Mouse (Mus musculus) heart, embryonic 10.5 days (tissue): ENCODE results near the gene Stk11. TPM values are rescaled to one million over a fixed set of nuclear protein-coding genes. Genes with fewer than 3 reads are reported as not detected.

ENCODE experiments used
- DNase-seq: peaks from one replicate; pipeline ENCODE4 v3.0.0-alpha.2; 2017; ENCODE audit warnings: low spot score
- H3K27ac ChIP-seq: fragments of 300-500 bp; sonication (generic); 2 replicates; pipeline ENCODE4 v1.5.1; 2016; ENCODE audit warnings: mild to moderate bottlenecking
- H3K27me3 ChIP-seq: fragments of 300-500 bp; sonication (generic); 2 replicates; pipeline ENCODE4 v1.6.1; 2016; ENCODE audit warnings: mild to moderate bottlenecking; ENCODE audit not compliant: poor library complexity, insufficient read depth, severe bottlenecking
- H3K36me3 ChIP-seq: fragments of 300-500 bp; sonication (generic); 2 replicates; pipeline ENCODE4 v1.6.1; 2016; ENCODE audit warnings: mild to moderate bottlenecking, moderate library complexity
- H3K4me1 ChIP-seq: fragments of 300-500 bp; sonication (generic); 2 replicates; pipeline ENCODE4 v1.6.1; 2016; ENCODE audit warnings: mild to moderate bottlenecking
- H3K4me3 ChIP-seq: fragments of 300-500 bp; sonication (generic); 2 replicates; pipeline ENCODE4 v1.5.1; 2016; ENCODE audit warnings: mild to moderate bottlenecking, moderate library complexity
- H3K9me3 ChIP-seq: fragments of 300-500 bp; sonication (generic); 2 replicates; pipeline ENCODE4 v1.6.1; 2016; ENCODE audit warnings: mild to moderate bottlenecking, moderate library complexity
- WGBS: fragments of 180-500 bp; shearing (Covaris S2); methylation state at CpG from one replicate; pipeline ENCODE4 v1.1.7; 2016; 5-methylcytosine and 5-hydroxymethylcytosine counted together
- polyA plus RNA-seq: library from polyadenylated mRNA; unstranded; fragments of >200 nt; fragmentation: Nextera tagmentation; extraction: Ambion mirVana; gene quantifications from 2 replicates; pipeline ENCODE4 v1.2.1, GENCODE M21; 2016

Stk11 gene
- polyA plus RNA-seq, 1 experiment from 2014 or later: 17.8 TPM

DNA sequence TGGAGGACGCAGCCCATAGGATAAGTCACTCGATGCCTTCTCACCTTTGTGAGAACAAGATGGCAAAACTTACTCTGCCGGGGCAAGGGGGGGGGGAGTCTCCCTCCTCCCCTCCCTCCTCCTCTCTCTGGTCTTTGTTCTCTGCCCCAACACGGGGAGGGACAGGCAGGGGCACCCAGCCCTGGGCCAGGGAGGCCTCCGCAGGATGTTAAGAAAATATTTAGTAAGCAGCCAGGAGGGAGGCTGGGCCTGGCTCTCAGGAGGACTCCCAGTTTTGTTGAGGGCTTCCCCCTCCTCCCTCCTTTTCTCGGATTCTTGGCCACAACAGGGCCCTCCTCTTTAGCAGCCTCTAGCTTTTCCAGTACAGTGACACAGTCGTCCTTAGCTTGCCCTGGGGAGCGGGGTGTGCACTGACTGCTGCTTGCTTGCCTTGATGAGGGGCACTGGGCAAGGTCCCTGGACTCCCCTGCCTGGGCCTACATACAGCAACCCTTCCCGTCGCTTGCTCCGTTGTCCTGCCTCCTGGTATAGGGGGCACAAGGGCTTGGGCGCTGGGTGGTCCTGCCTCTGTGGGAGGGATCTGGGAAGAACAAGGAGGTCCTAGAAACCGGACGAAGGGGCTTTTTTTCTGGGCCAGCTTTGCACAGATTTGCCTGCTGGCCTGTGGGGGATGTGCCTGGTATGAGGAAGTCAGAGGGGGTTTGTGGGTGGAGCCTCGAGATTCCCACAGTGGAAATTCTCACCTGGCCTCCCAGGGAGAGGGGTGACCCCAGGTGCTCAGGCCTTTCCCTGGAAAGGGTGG lies 36.7 kb downstream of the Stk11 start:
- Histone ChIP-seq H3K4me3 (peak overlapping the region; percentile 98), H3K9me3 (no peaks in the 10 kb centered on the region), H3K27me3 (no peaks in the 10 kb centered on the region), H3K4me1 (peaks cover 74% of the 10 kb centered on the region), H3K36me3 (peaks cover 78% of the 10 kb centered on the region), H3K27ac (peak overlapping the region; percentile 99)
- 14% methylated on average over 15 of the region's 15 CpGs for WGBS
- DNase-seq: peak; percentile 81

DNA sequence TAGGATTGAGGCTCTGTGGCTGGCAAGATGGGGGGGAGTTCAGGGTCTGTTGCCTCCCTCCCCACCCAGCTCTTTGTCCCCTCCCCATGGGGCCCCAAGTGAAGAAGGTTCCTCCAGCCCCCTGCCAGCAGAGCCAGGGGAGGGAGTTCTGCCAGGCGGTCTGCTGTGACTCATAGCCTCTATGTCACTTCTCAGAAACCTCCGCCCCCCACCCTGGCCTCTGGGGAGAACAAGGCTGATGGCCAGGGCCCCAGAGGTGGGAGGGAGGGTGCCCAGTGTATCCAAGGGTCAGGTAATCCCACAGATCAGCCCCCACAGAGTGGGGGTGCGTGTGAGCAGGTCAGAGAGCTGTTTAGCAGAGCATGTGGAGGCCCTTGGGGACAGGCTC lies 37.3 kb downstream of the Stk11 start:
- Histone ChIP-seq H3K4me1 (peaks cover 73% of the 10 kb centered on the region), H3K4me3 (peak overlapping the region; percentile 98), H3K36me3 (peaks cover 82% of the 10 kb centered on the region), H3K27me3 (no peaks in the 10 kb centered on the region), H3K9me3 (no peaks in the 10 kb centered on the region), H3K27ac (peak overlapping the region; percentile 99)
- DNase-seq: no peak
- WGBS: 44% methylated on average over 3 of the region's 3 CpGs

DNA sequence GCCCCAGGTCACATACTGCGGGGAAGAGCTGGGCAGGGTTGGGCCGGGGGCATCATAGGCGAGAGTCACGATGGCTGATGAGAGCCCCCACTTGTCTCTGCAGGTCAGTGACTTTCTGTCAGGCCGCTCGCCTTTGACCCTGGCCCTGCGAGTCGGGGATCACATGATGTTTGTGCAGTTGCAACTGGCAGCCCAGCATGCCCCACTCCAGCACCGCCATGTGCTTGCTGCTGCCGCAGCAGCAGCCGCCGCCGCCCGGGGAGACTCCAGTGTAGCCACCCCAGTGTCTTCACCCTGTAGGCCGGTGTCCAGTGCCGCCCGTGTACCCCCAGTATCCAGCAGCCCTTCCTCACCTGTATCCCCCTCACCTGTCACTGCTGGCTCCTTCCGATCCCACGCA lies 38.1 kb downstream of the Stk11 start:
- Histone ChIP-seq H3K9me3 (no peaks in the 10 kb centered on the region), H3K36me3 (peaks cover 82% of the 10 kb centered on the region), H3K4me1 (peaks cover 77% of the 10 kb centered on the region), H3K4me3 (peak overlapping the region; percentile 98), H3K27ac (peak overlapping the region; percentile 99), H3K27me3 (no peaks in the 10 kb centered on the region)
- 87% methylated on average over 19 of the region's 19 CpGs for WGBS
- DNase-seq: no peak

DNA sequence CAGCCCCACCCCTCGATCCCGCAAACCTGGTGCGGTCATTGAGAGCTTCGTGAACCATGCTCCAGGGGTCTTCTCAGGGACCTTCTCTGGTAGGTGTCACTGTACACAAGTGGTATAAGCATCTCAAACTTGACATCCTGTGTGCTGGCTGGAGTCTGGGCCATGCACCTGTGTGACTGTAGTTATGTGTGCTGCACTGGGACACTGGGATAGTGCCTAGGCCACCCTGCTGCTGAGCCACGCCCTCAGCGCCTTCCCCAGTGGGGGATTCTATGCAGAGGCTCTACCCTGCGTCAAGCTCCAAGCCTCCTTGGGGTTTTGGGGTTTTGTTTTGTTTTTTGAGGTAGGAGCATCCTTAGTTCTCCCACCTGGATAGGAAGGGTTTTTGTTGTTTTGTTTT lies 38.8 kb downstream of the Stk11 start:
- Histone ChIP-seq H3K9me3 (no peaks in the 10 kb centered on the region), H3K4me1 (peaks cover 83% of the 10 kb centered on the region), H3K27me3 (no peaks in the 10 kb centered on the region), H3K27ac (no peak overlapping the region), H3K36me3 (peaks cover 82% of the 10 kb centered on the region), H3K4me3 (no peak overlapping the region)
- WGBS: 92% methylated on average over 7 of the region's 7 CpGs
- no peak for DNase-seq

DNA sequence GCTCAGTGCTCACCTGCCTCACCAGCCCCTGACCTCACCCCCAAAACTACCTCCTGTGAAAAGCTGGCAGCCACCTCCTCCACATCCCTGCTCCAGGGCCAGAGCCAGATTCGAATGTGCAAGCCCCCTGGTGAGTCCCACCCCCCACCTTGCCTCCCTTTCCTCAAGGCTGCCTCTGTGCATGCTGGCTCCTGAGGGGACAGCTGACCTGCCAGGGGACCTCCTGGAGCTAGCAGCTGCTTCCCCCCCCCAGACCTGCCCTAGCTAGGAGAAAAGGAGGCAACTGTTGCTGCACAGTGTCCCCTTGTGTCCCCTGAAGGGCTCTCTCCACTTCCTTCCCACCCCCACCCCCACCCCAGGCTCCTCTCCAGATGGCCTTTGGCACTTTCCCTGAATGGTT lies 39.7 kb downstream of the Stk11 start:
- no peak for DNase-seq
- peak overlapping the region; percentile 36; the same call in 1 of the 2 replicates for H3K27ac ChIP-seq
- H3K9me3 ChIP-seq: no peaks in the 10 kb centered on the region
- peaks cover 92% of the 10 kb centered on the region for H3K4me1 ChIP-seq
- H3K27me3 ChIP-seq: no peaks in the 10 kb centered on the region
- WGBS: 60% methylated on average over 1 of the region's 1 CpGs
- H3K4me3 ChIP-seq: 0 out of 2 replicates have a peak overlapping the region, but pooled peaks have one; percentile 16
- peaks cover 74% of the 10 kb centered on the region for H3K36me3 ChIP-seq

DNA sequence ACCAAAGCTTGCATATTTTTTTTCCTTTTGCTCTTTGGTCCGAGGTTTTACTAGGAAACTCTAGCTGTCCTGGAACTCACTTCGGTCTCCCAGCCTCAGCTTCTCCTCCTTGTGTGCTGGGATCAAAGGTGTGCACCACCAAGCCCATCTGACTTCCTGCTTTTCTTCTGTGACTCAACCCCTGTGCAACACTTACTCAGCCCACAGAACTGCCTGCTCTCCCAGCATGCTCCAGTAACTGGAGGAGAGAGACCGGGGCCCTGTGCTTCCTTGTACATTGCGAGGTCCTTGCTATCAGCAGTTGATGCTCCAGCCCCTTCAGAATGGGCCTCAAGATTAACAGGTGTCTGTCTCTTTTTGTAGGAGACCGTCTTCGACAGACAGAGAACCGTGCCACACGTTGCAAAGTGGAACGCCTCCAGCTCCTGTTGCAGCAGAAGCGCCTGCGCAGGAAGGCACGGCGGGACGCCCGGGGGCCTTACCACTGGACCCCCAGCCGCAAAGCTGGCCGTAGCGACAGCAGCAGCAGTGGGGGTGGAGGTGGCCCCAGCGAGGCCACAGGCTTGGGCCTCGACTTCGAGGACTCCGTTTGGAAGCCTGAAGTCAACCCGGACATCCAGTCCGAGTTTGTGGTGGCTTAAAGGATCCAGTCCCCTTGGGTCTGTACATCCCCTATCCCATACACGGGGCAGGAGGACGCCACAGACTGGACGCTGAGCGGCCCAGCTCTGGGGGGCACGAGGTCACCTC lies 40.6 kb downstream of the Stk11 start:
- DNase-seq: no peak
- Histone ChIP-seq H3K36me3 (peaks cover 65% of the 10 kb centered on the region), H3K9me3 (no peaks in the 10 kb centered on the region), H3K4me1 (peaks cover 97% of the 10 kb centered on the region), H3K27me3 (no peaks in the 10 kb centered on the region), H3K27ac (peak overlapping the region; percentile 97; the same call in 1 of the 2 replicates), H3K4me3 (no peak overlapping the region)
- WGBS: 86% methylated on average over 29 of the region's 29 CpGs

DNA sequence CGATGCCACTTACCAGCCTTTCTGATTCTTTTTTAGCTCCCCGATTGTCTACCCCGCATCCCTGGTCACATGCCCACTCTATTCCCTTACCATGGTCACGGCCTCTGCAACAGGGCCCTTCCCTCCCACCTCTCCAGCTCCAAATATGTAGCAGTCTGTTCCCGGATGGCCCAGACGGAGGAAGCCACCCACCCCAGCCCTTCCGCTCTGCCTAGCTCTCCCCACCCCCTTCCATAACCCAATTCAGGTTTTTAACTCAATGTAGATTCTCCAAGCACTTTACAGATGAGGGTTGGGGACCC lies 41.1 kb downstream of the Stk11 start:
- H3K4me1 ChIP-seq: peaks cover 99% of the 10 kb centered on the region
- no peaks in the 10 kb centered on the region for H3K27me3 ChIP-seq
- DNase-seq: no peak
- no peak overlapping the region for H3K4me3 ChIP-seq
- peaks cover 60% of the 10 kb centered on the region for H3K36me3 ChIP-seq
- 57% methylated on average over 7 of the region's 7 CpGs for WGBS
- H3K9me3 ChIP-seq: no peaks in the 10 kb centered on the region
- peak overlapping the region; percentile 97; the same call in 1 of the 2 replicates for H3K27ac ChIP-seq

DNA sequence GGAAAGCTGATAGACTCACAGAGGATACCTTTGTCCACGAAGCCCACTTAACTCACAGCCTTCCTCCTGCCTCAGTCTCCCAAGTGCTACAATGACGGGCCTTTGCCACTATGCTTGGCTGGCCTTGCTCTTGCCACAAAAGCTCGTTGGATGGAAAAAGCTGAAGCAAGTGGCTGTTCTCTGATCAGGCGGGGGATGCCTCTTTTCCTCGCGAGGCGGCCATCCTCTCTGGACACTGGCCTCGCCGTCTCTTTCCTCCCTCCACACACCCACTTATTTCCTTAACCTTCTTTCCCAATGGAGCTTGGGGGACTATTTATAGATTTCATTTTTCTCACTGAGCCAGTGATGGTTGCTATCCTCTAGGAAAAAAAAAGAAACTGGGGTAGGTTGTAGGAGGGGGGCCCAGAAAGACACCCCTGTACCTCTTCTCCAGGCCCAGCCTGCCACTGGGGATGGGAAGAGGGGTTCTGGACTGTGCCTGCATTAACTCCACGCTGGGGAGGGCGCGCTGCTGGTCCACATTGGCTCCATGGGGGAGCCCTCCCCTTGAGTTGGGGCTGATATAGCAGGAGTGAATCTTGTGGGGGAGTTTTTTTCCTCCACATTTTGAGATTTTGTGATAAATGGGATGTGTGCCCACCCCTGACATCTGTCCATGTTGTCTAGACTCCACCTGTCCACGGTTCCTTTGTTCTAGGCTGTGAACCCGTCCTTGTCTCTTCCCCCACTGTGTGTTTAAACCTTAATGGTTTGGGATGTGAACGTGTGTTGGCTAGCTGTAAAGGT lies 41.7 kb downstream of the Stk11 start:
- peaks cover 54% of the 10 kb centered on the region for H3K36me3 ChIP-seq
- H3K27me3 ChIP-seq: no peaks in the 10 kb centered on the region
- 65% methylated on average over 15 of the region's 15 CpGs for WGBS
- H3K27ac ChIP-seq: peak overlapping the region; percentile 97
- H3K4me1 ChIP-seq: peaks cover 99% of the 10 kb centered on the region
- no peak for DNase-seq
- H3K4me3 ChIP-seq: no peak overlapping the region
- no peaks in the 10 kb centered on the region for H3K9me3 ChIP-seq

DNA sequence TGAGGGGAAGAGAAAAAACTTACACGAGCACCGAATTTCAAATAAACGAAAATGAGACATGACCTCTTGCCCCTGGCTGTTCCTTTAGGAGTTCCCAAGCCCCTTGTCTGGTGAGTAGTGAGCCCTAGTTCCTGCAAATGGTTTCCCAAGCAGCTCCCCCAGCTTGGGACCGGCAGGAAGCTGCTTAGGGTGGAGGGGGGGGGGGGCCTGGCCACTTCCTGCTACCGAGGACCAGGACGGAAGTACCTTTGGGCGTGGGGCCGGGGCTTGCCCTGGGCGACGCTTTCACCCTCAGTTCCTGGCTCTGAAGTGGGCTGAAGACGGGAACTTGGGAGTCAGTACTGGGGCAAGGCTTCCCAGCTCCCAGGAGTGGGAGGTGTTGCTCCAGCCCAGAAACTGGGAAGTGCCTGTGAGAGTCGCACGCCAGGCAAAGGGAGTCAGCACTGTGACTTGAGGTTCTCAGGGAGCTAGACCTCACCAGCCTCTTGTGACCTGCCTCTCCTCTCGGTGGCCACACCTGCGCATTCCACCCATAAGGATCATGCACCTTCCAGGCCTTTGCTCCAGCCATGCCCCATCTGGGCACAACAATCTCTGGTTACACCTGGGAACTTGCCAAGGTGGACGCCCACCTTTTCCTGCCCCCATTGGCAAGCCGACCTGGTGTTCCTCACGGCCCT lies 42.8 kb downstream of the Stk11 start:
- peaks cover 98% of the 10 kb centered on the region for H3K4me1 ChIP-seq
- DNase-seq: no peak
- peak overlapping the region; percentile 66 for H3K4me3 ChIP-seq
- peaks cover 43% of the 10 kb centered on the region for H3K36me3 ChIP-seq
- H3K27me3 ChIP-seq: no peaks in the 10 kb centered on the region
- H3K27ac ChIP-seq: peak overlapping the region; percentile 97
- no peaks in the 10 kb centered on the region for H3K9me3 ChIP-seq
- 13% methylated on average over 18 of the region's 18 CpGs for WGBS

DNA sequence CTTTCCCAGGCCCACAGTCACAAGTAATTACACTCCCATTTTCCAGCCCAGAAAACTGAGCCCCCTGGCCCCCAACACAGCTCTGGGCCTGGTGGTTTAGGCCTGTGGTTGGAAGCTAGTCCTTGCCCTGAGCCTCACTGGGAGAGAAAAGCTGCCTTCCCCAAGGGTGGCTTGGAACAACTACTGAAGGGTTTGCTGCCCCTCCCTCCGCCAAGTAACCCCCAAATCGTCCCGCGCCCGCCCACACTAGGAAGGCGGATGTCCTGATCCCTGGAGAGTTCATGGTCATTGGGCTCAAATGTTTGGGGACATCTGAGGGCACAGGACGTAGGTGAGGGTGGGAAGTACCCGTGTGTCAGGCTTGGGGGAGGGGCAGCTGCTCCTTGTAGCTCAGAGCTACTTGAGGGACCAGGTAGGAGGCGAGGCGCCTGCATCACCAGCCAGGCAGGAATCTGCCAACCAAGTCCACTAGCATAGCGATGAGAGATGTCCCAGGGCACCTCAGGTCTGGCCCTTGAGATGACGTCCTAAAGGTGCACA lies 43.5 kb downstream of the Stk11 start:
- no peak for DNase-seq
- Histone ChIP-seq H3K27ac (peak overlapping the region; percentile 97), H3K4me3 (peak overlapping the region; percentile 66), H3K27me3 (no peaks in the 10 kb centered on the region), H3K9me3 (no peaks in the 10 kb centered on the region), H3K4me1 (peaks cover 97% of the 10 kb centered on the region), H3K36me3 (peaks cover 36% of the 10 kb centered on the region)
- 10% methylated on average over 12 of the region's 12 CpGs for WGBS

DNA sequence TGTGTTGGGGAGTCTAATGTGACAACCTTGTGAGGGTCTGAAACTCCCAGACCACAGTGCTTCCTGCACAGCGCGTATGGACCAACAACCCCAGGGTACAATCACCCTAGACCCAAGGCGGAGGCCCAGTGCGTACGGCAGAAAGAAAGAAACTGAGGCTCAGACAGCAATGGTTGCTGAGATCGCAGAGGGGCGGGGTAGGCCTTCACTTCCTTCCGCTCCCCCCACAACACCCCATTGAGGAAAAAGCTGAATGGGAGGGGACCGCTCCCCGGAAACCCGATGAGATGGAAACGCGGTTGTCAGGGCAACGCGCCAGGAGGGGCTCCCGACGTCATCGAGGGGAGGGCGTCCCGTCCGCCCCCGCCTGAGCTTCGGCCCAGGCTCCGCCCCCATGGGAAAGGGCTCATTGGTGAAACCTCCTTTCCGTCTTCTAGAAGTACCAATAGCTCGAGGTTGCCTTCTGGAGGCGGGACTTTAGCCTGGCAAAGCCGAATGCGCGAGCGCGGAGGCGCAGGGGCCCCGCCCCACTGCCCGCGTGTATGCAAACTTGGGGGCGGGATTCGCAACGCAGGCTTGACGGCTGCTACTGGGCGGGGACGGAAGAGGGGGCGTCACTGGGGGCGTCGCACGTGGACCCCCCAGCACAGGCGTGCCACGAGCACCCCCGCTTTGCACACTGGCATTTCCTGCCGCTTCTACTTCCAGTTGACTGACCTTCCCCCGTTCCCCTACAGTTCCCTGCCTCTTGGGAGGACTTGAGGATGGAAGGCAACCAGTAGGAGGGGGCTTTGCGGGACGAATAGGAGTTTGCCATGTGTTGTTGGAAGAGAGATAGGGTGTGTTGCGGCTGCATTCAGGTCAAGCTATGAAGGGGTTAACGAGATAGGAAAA lies 44.2 kb downstream of the Stk11 start:
- peak; percentile 99 for DNase-seq
- peaks cover 29% of the 10 kb centered on the region for H3K36me3 ChIP-seq
- WGBS: under 1% methylated on average over 55 of the region's 55 CpGs
- peak overlapping the region; percentile 66 for H3K4me3 ChIP-seq
- no peaks in the 10 kb centered on the region for H3K27me3 ChIP-seq
- no peaks in the 10 kb centered on the region for H3K9me3 ChIP-seq
- H3K4me1 ChIP-seq: peaks cover 97% of the 10 kb centered on the region
- peak overlapping the region; percentile 97 for H3K27ac ChIP-seq
